Mouse (Mus musculus): ENCODE results near the gene Elf5. TPM values are rescaled to one million over a fixed set of nuclear protein-coding genes. Genes with fewer than 3 reads are reported as not detected.

Gene Elf5
- polyA plus RNA-seq, 1 experiment from 2014 or later, result 2.0 TPM

- H3K36me3 ChIP-seq, result no peaks in the 10 kb centered on the region
- 0 out of 2 replicates have a peak, but pooled peaks have one; percentile 31 for ATAC-seq (ENCODE audit: insufficient read depth, low FRiP score, low read depth)
- H3K9me3 ChIP-seq, result no peaks in the 10 kb centered on the region
- H3K4me2 ChIP-seq, result no peak overlapping the region
- no peaks in the 10 kb centered on the region for H3K4me1 ChIP-seq
- H3K27ac ChIP-seq, result no peak overlapping the region
- 35% methylated on average over 5 of the region's 5 CpGs for WGBS
- H3K27me3 ChIP-seq (replicated peaks), result no peaks in the 10 kb centered on the region
- H3K4me3 ChIP-seq (replicated peaks), result no peak overlapping the region
- H3K9ac ChIP-seq, result no peak overlapping the region
Observed at GRCm38 (mm10) chr2:103413381-103413780, 1.9 kb downstream of the Elf5 start.

- H3K9me3 ChIP-seq, result no peaks in the 10 kb centered on the region
- no peak overlapping the region for H3K4me2 ChIP-seq
- no peaks in the 10 kb centered on the region for H3K27me3 ChIP-seq (replicated peaks)
- no peak overlapping the region for H3K27ac ChIP-seq
- ATAC-seq (ENCODE audit: insufficient read depth, low FRiP score, low read depth), result no peak
- no peak overlapping the region for H3K4me3 ChIP-seq (replicated peaks)
- no peaks in the 10 kb centered on the region; the same call in 1 of the 2 replicates for H3K4me1 ChIP-seq
- 79% methylated on average over 3 of the region's 3 CpGs for whole genome bisulfite sequencing
- H3K36me3 ChIP-seq, result no peaks in the 10 kb centered on the region
- H3K9ac ChIP-seq, result no peak overlapping the region
Observed at GRCm38 (mm10) chr2:103415774-103416173, 4.3 kb downstream of the Elf5 start.

- Histone ChIP-seq H3K4me1 (no peaks in the 10 kb centered on the region; the same call in 1 of the 2 replicates), H3K9me3 (no peaks in the 10 kb centered on the region), H3K9ac (no peak overlapping the region), H3K4me3 (replicated peaks) (no peak overlapping the region), H3K27ac (no peak overlapping the region), H3K4me2 (no peak overlapping the region), H3K36me3 (no peaks in the 10 kb centered on the region), H3K27me3 (replicated peaks) (no peaks in the 10 kb centered on the region)
- no peak for ATAC-seq (ENCODE audit: insufficient read depth, low FRiP score, low read depth)
- 45% methylated on average over 15 of the region's 15 CpGs for WGBS
Observed at GRCm38 (mm10) chr2:103420650-103421507, 9.4 kb downstream of the Elf5 start.

GRCm38 (mm10) chr2:103423884-103424283 lies 12.4 kb downstream of the Elf5 start:
- Histone ChIP-seq H3K27ac (peak overlapping the region; percentile 45; the same call in 1 of the 2 replicates), H3K4me1 (no peaks in the 10 kb centered on the region; the same call in 1 of the 2 replicates), H3K4me2 (peak overlapping the region; percentile 45), H3K9ac (no peak overlapping the region), H3K27me3 (replicated peaks) (no peaks in the 10 kb centered on the region), H3K9me3 (no peaks in the 10 kb centered on the region), H3K36me3 (no peaks in the 10 kb centered on the region), H3K4me3 (replicated peaks) (peak overlapping the region; percentile 24)
- WGBS, result 53% methylated on average over 12 of the region's 12 CpGs
- peak; percentile 65 for ATAC-seq (ENCODE audit: insufficient read depth, low FRiP score, low read depth)

- Histone ChIP-seq H3K36me3 (no peaks in the 10 kb centered on the region), H3K27me3 (replicated peaks) (no peaks in the 10 kb centered on the region), H3K9me3 (no peaks in the 10 kb centered on the region), H3K9ac (no peak overlapping the region), H3K4me2 (peak overlapping the region; percentile 45), H3K4me1 (no peaks in the 10 kb centered on the region; the same call in 1 of the 2 replicates), H3K27ac (peak overlapping the region; percentile 45; the same call in 1 of the 2 replicates), H3K4me3 (replicated peaks) (peak overlapping the region; percentile 24)
- ATAC-seq (ENCODE audit: insufficient read depth, low FRiP score, low read depth), result peak; percentile 13; the same call in 1 of the 2 replicates
- 22% methylated on average over 12 of the region's 12 CpGs for WGBS
Observed at GRCm38 (mm10) chr2:103424349-103425026, 13.0 kb downstream of the Elf5 start.

GRCm38 (mm10) chr2:103425456-103426063 lies 14.1 kb downstream of the Elf5 start:
- 63% methylated on average over 11 of the region's 11 CpGs for WGBS
- H3K4me2 ChIP-seq, result no peak overlapping the region

GRCm38 (mm10) chr2:103428356-103428755 lies 16.9 kb downstream of the Elf5 start:
- H3K27ac ChIP-seq, result no peak overlapping the region
- 69% methylated on average over 3 of the region's 3 CpGs for WGBS
- no peak for ATAC-seq (ENCODE audit: insufficient read depth, low FRiP score, low read depth)
- H3K4me1 ChIP-seq, result no peaks in the 10 kb centered on the region
- H3K9me3 ChIP-seq, result no peaks in the 10 kb centered on the region
- H3K36me3 ChIP-seq, result no peaks in the 10 kb centered on the region
- H3K9ac ChIP-seq, result no peak overlapping the region
- H3K27me3 ChIP-seq (replicated peaks), result no peaks in the 10 kb centered on the region
- H3K4me3 ChIP-seq (replicated peaks), result no peak overlapping the region
- no peak overlapping the region for H3K4me2 ChIP-seq

More at GRCm38 (mm10) chr2:103425456-103426063, 14.1 kb downstream of the Elf5 start:
- Histone ChIP-seq H3K27me3 (replicated peaks) (no peaks in the 10 kb centered on the region), H3K9me3 (no peaks in the 10 kb centered on the region), H3K36me3 (no peaks in the 10 kb centered on the region), H3K27ac (no peak overlapping the region), H3K4me1 (no peaks in the 10 kb centered on the region; the same call in 1 of the 2 replicates), H3K9ac (no peak overlapping the region), H3K4me3 (replicated peaks) (no peak overlapping the region)
- no peak for ATAC-seq (ENCODE audit: insufficient read depth, low FRiP score, low read depth)

GRCm38 (mm10) chr2:103430712-103431111 lies 19.2 kb downstream of the Elf5 start:
- WGBS, result 45% methylated on average over 1 of the region's 1 CpGs
- Histone ChIP-seq H3K4me1 (no peaks in the 10 kb centered on the region), H3K9ac (no peak overlapping the region), H3K4me3 (replicated peaks) (no peak overlapping the region), H3K27ac (no peak overlapping the region), H3K36me3 (no peaks in the 10 kb centered on the region), H3K27me3 (replicated peaks) (no peaks in the 10 kb centered on the region), H3K4me2 (no peak overlapping the region), H3K9me3 (no peaks in the 10 kb centered on the region)
- ATAC-seq (ENCODE audit: insufficient read depth, low FRiP score, low read depth), result no peak

GRCm38 (mm10) chr2:103432695-103433275 lies 21.3 kb downstream of the Elf5 start:
- H3K4me1 ChIP-seq, result 0 out of 2 replicates have a peak, but pooled peaks cover 3% of the 10 kb centered on the region
- no peak overlapping the region for H3K4me2 ChIP-seq
- H3K9ac ChIP-seq, result no peak overlapping the region
- H3K36me3 ChIP-seq, result no peaks in the 10 kb centered on the region
- H3K27ac ChIP-seq, result no peak overlapping the region
- H3K4me3 ChIP-seq (replicated peaks), result no peak overlapping the region
- WGBS, result 51% methylated on average over 8 of the region's 8 CpGs
- ATAC-seq (ENCODE audit: insufficient read depth, low FRiP score, low read depth), result no peak
- H3K9me3 ChIP-seq, result no peaks in the 10 kb centered on the region
- H3K27me3 ChIP-seq (replicated peaks), result no peaks in the 10 kb centered on the region

GRCm38 (mm10) chr2:103435110-103435509 lies 23.6 kb downstream of the Elf5 start:
- H3K27ac ChIP-seq, result no peak overlapping the region
- no peaks in the 10 kb centered on the region for H3K27me3 ChIP-seq (replicated peaks)
- no peak for ATAC-seq (ENCODE audit: insufficient read depth, low FRiP score, low read depth)
- 74% methylated on average over 2 of the region's 2 CpGs for WGBS
- no peaks in the 10 kb centered on the region for H3K36me3 ChIP-seq
- no peaks in the 10 kb centered on the region for H3K9me3 ChIP-seq
- H3K9ac ChIP-seq, result no peak overlapping the region
- 0 out of 2 replicates have a peak, but pooled peaks cover 3% of the 10 kb centered on the region for H3K4me1 ChIP-seq
- H3K4me2 ChIP-seq, result no peak overlapping the region
- H3K4me3 ChIP-seq (replicated peaks), result no peak overlapping the region

GRCm38 (mm10) chr2:103436534-103436933 lies 25.0 kb downstream of the Elf5 start:
- Histone ChIP-seq H3K9me3 (no peaks in the 10 kb centered on the region), H3K4me1 (0 out of 2 replicates have a peak, but pooled peaks cover 3% of the 10 kb centered on the region), H3K27ac (no peak overlapping the region; the same call in 1 of the 2 replicates), H3K4me3 (replicated peaks) (no peak overlapping the region), H3K4me2 (no peak overlapping the region), H3K27me3 (replicated peaks) (no peaks in the 10 kb centered on the region), H3K9ac (no peak overlapping the region), H3K36me3 (no peaks in the 10 kb centered on the region)
- WGBS, result 59% methylated on average over 5 of the region's 5 CpGs
- no peak; the same call in 1 of the 2 replicates for ATAC-seq (ENCODE audit: insufficient read depth, low FRiP score, low read depth)

All from stomach, embryonic 15.5 days (tissue).